In the genomic region with DNA sequence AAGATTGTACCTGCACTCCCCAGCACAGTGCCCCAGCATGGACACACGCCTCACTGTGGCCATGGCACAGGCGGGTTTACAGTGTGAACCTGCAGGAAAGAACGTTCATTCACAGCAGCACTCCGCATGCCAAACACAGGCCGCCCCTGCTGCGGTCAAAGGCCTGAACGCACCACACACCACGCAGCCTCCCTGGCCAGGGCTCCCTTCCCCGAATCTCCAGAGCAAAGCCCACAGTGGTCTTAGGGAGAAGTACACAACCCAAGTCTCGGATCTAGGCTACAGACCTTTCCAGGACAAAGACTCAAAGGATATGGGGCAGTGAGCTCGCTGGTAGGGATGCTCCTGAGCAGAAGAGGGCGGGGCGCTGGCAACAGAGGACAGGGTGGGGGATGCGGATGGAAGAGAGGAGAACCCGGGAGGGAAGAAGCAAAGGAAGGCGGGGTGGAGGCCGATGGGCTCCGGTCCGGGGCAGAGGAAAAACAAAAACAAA, we compare ENCODE assay signal across 9 mouse cellular contexts. TPM values are rescaled to one million over a fixed set of nuclear protein-coding genes. Genes with fewer than 3 reads are reported as not detected.
DNase-seq lines count a peak whose midpoint lies in the region; ATAC-seq and TF ChIP-seq lines count a peak whose summit lies in the region.
"Had no signal": no experiment of that assay in that cellular context is flagged by ENCODE, and none has a peak within 500 bp of the region (broad histone marks: within the 10 kb centered on the region; RNA-seq: fewer than 3 reads in every experiment).

No protein-coding gene starts in this region.

- ATAC-seq in forebrain, embryonic 12.5 days (ENCODE audit: low FRiP score) = peak; percentile 87
- peak; percentile 39; the same call in 1 of the 2 replicates for ATAC-seq in intestine, postnatal 0 days
- peak; percentile 61; the same call in 1 of the 2 replicates for ATAC-seq in lung, embryonic 15.5 days (ENCODE audit: borderline replicate concordance, extremely low read depth, low FRiP score, low TSS enrichment)
- ATAC-seq in stomach, embryonic 16.5 days (ENCODE audit: insufficient read depth, low FRiP score) = peak; percentile 42

- H3K27ac ChIP-seq in forebrain, embryonic 12.5 days = no peak overlapping the region
- H3K27ac ChIP-seq in intestine, postnatal 0 days (ENCODE audit: low read depth, low read length) = no peak overlapping the region
- H3K27ac ChIP-seq in lung, embryonic 15.5 days = no peak overlapping the region
- no peak overlapping the region for H3K27ac ChIP-seq in stomach, embryonic 16.5 days (ENCODE audit: low read length)
- H3K27ac ChIP-seq: macrophage had no signal

- no peaks in the 10 kb centered on the region for H3K36me3 ChIP-seq in forebrain, embryonic 12.5 days (replicated peaks)
- H3K36me3 ChIP-seq in intestine, postnatal 0 days (ENCODE audit: control insufficient read depth, insufficient read depth) = no peaks in the 10 kb centered on the region
- no peaks in the 10 kb centered on the region for H3K36me3 ChIP-seq in lung, embryonic 15.5 days
- no peaks in the 10 kb centered on the region for H3K36me3 ChIP-seq in stomach, embryonic 16.5 days (ENCODE audit: control insufficient read depth, insufficient read depth, low read length)

- TF ChIP-seq CTCF in brain, embryonic 14.5 days (IDR thresholded peaks at IDR 0.05; ENCODE audit: borderline replicate concordance, extremely low read depth, insufficient read depth, insufficient read length) = no peak
- TF ChIP-seq CTCF in intestine, postnatal 0 days (IDR thresholded peaks at IDR 0.05; ENCODE audit: low read depth) = 0 out of 2 replicates have a peak, but pooled peaks have one; percentile 12

- no peak; the same call in 1 of the 2 replicates for TF ChIP-seq POLR2A in brain, embryonic 14.5 days (IDR thresholded peaks at IDR 0.05; ENCODE audit: borderline replicate concordance, extremely low read depth, insufficient read depth, insufficient read length, poor library complexity, severe bottlenecking)

- peaks cover 5% of the 10 kb centered on the region; the same call in 1 of the 2 replicates for H3K4me1 ChIP-seq in forebrain, embryonic 12.5 days
- H3K4me1 ChIP-seq in intestine, postnatal 0 days (replicated peaks; ENCODE audit: control insufficient read depth, insufficient read depth, low read length) = no peaks in the 10 kb centered on the region
- H3K4me1 ChIP-seq in lung, embryonic 15.5 days = 0 out of 2 replicates have a peak, but pooled peaks cover 6% of the 10 kb centered on the region
- no peaks in the 10 kb centered on the region for H3K4me1 ChIP-seq in stomach, embryonic 16.5 days (ENCODE audit: control insufficient read depth, insufficient read depth, low read length)

- peak overlapping the region; percentile 65 for H3K9ac ChIP-seq in forebrain, embryonic 12.5 days
- H3K9ac ChIP-seq in intestine, postnatal 0 days (ENCODE audit: low read depth, low read length) = peak overlapping the region; percentile 32
- H3K9ac ChIP-seq in lung, embryonic 15.5 days = peak overlapping the region; percentile 45
- H3K9ac ChIP-seq in stomach, embryonic 16.5 days (ENCODE audit: low read length) = peak overlapping the region; percentile 72

- H3K9me3 ChIP-seq in forebrain, embryonic 12.5 days = no peaks in the 10 kb centered on the region
- no peaks in the 10 kb centered on the region for H3K9me3 ChIP-seq in intestine, postnatal 0 days (ENCODE audit: control insufficient read depth)
- no peaks in the 10 kb centered on the region for H3K9me3 ChIP-seq in lung, embryonic 15.5 days
- no peaks in the 10 kb centered on the region for H3K9me3 ChIP-seq in stomach, embryonic 16.5 days (replicated peaks; ENCODE audit: control insufficient read depth, low read length)

- under 1% methylated on average over 19 of the region's 19 CpGs for WGBS in forebrain, embryonic 12.5 days
- WGBS in intestine, postnatal 0 days = 11% methylated on average over 19 of the region's 19 CpGs
- WGBS in lung, embryonic 15.5 days = 9% methylated on average over 19 of the region's 19 CpGs
- WGBS in stomach, embryonic 16.5 days = 5% methylated on average over 19 of the region's 19 CpGs

- peak overlapping the region; percentile 81 for H3K4me3 ChIP-seq in forebrain, embryonic 12.5 days (replicated peaks)
- peak overlapping the region; percentile 64 for H3K4me3 ChIP-seq in intestine, postnatal 0 days (ENCODE audit: low read depth, low read length)
- peak overlapping the region; percentile 61 for H3K4me3 ChIP-seq in lung, embryonic 15.5 days
- H3K4me3 ChIP-seq in stomach, embryonic 16.5 days (replicated peaks; ENCODE audit: low read length) = peak overlapping the region; percentile 69

- peak overlapping the region; percentile 94 for H3K4me2 ChIP-seq in forebrain, embryonic 12.5 days
- H3K4me2 ChIP-seq in intestine, postnatal 0 days (replicated peaks; ENCODE audit: low read depth) = peak overlapping the region; percentile 94
- H3K4me2 ChIP-seq in lung, embryonic 15.5 days = peak overlapping the region; percentile 100
- H3K4me2 ChIP-seq in stomach, embryonic 16.5 days (ENCODE audit: low read depth, low read length) = peak overlapping the region; percentile 98

- H3K27me3 ChIP-seq in forebrain, embryonic 12.5 days = peaks cover 30% of the 10 kb centered on the region; the same call in 1 of the 2 replicates
- H3K27me3 ChIP-seq in intestine, postnatal 0 days (replicated peaks; ENCODE audit: control insufficient read depth, insufficient read depth, low read length) = peaks cover 10% of the 10 kb centered on the region
- peaks cover 12% of the 10 kb centered on the region for H3K27me3 ChIP-seq in lung, embryonic 15.5 days
- no peaks in the 10 kb centered on the region; the same call in 1 of the 2 replicates for H3K27me3 ChIP-seq in stomach, embryonic 16.5 days (ENCODE audit: control insufficient read depth, insufficient read depth, low read length)

- peak; percentile 10 for DNase-seq in kidney, adult 11 months
- no peak for DNase-seq in kidney, adult 18-20 months
- DNase-seq in brain, embryonic 14.5 days (ENCODE audit: low read depth) = peak; percentile 73
- DNase-seq in frontal cortex, adult 2 months (ENCODE audit: extremely low spot score in 1 of 2, low spot score in 1 of 2) = no peak

RNA-seq across cellular contexts. Expression of gene Gprin2, which starts 0.7 kb away (rescaled TPM):
- 6.4 and 11.9 TPM in 2 replicates for polyA plus RNA-seq in brain, embryonic 14.5 days (2012; rRNA removed)
- 2.2 and 2.5 TPM in 2 replicates for polyA plus RNA-seq in forebrain, embryonic 12.5 days (2016; fragmentation: Nextera tagmentation; extraction: Ambion mirVana)
- polyA plus RNA-seq in intestine, postnatal 0 days (2015; fragmentation: Nextera tagmentation; extraction: Ambion mirVana) = 0.13 and 0.17 TPM in 2 replicates
- polyA plus RNA-seq in lung, embryonic 15.5 days (2015; fragmentation: Nextera tagmentation; extraction: Ambion mirVana) = 0.30 and 0.57 TPM in 2 replicates
- polyA plus RNA-seq in stomach, embryonic 16.5 days (2015; fragmentation: Nextera tagmentation; extraction: Ambion mirVana) = 0.29 and 0.31 TPM in 2 replicates
- polyA plus RNA-seq in frontal cortex, adult 2 months (2012; rRNA removed) = 1.1 and 1.2 TPM in 2 replicates
- polyA plus RNA-seq: macrophage had no signal

RNA-seq across cellular contexts. Expression of gene Syt15, which starts 18.6 kb away (rescaled TPM):
- polyA plus RNA-seq in brain, embryonic 14.5 days (2012; rRNA removed) = 0.86 and 1.2 TPM in 2 replicates
- 0.13 and 0.27 TPM in 2 replicates for polyA plus RNA-seq in forebrain, embryonic 12.5 days (2016; fragmentation: Nextera tagmentation; extraction: Ambion mirVana)
- 1.0 and 1.2 TPM in 2 replicates for polyA plus RNA-seq in intestine, postnatal 0 days (2015; fragmentation: Nextera tagmentation; extraction: Ambion mirVana)
- polyA plus RNA-seq in lung, embryonic 15.5 days (2015; fragmentation: Nextera tagmentation; extraction: Ambion mirVana) = 0.66 and 0.72 TPM in 2 replicates
- 1.4 and 1.6 TPM in 2 replicates for polyA plus RNA-seq in stomach, embryonic 16.5 days (2015; fragmentation: Nextera tagmentation; extraction: Ambion mirVana)
- 1.1 and 1.3 TPM in 2 replicates for polyA plus RNA-seq in frontal cortex, adult 2 months (2012; rRNA removed)
- polyA plus RNA-seq: macrophage had no signal

RNA-seq across cellular contexts. Expression of gene Npy4r, which starts 48.5 kb away (rescaled TPM):
- 0.09 and 0.11 TPM in 2 replicates for polyA plus RNA-seq in brain, embryonic 14.5 days (2012; rRNA removed)
- polyA plus RNA-seq in forebrain, embryonic 12.5 days (2016; fragmentation: Nextera tagmentation; extraction: Ambion mirVana) = 0.05 TPM in 1 of 2 replicates, not detected in the other
- polyA plus RNA-seq in intestine, postnatal 0 days (2015; fragmentation: Nextera tagmentation; extraction: Ambion mirVana) = 0.26 and 0.46 TPM in 2 replicates
- 0.09 and 0.13 TPM in 2 replicates for polyA plus RNA-seq in lung, embryonic 15.5 days (2015; fragmentation: Nextera tagmentation; extraction: Ambion mirVana)
- 0.46 and 0.47 TPM in 2 replicates for polyA plus RNA-seq in stomach, embryonic 16.5 days (2015; fragmentation: Nextera tagmentation; extraction: Ambion mirVana)
- polyA plus RNA-seq in frontal cortex, adult 2 months (2012; rRNA removed) = not detected in 2 replicates
- polyA plus RNA-seq: macrophage had no signal

Comparison
In these comparisons a context has a peak if more than half of its experiments do, and no peak if none do; other contexts are left out.
1. DNase-seq: peak in kidney, adult 11 months (single experiment) and brain, embryonic 14.5 days (single experiment); none in kidney, adult 18-20 months (single experiment) and frontal cortex, adult 2 months (0 of 2).
2. Peak in every context shown above with its lines, with median percentiles within 50 percentile points of each other: ATAC-seq, H3K4me2 ChIP-seq, H3K4me3 ChIP-seq and H3K9ac ChIP-seq.